Mouse (Mus musculus): ENCODE data around the gene Trib3.

Gene Trib3

GRCm38 (mm10) chr2:152346776-152347465 is 3.1 kb upstream of the Trib3 start:
- no peak for DNase-seq (ENCODE audit: low read depth, low spot score)

DNA sequence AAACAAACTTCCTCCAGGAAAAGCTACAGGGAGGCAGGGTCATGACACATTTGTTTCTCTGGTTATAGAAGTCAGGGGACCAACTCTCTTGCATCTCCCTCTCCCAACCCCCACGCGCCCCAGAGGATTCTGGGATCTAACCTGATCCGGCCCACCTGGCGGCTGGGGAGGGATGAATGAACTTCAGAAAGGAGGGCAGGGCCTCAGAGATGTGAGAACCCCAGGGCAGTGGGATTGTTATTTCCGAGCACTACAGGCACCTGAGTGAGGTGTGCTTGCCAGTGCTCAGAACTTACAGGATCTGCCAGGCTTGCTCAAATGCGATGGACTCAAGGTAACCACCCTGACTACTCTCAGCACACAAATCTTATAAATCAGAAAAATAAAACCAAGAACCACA is 1.6 kb upstream of the Trib3 start:
- no peak for DNase-seq (ENCODE audit: low read depth, low spot score)

DNA sequence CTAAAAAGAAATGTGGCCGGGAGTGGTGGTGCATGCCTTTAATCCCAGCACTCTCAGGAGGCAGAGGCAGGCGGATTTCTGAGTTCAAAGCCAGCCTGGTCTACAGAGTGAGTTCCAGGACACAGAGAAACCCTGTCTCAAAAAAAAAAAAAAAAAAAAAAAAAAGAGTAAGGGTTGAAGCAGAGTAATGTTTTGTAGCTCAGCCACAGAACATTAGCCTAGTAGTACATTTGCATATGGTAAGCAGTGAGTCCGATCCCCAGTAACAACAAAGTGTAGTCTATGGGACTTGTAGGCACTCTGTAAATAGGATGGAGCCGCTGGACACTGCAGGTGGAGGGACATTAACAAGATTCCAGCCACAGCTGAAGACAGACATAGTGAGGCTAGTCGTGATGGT is 1.1 kb upstream of the Trib3 start:
- DNase-seq (ENCODE audit: low read depth, low spot score): no peak

- peak; percentile 49 for DNase-seq (ENCODE audit: low read depth, low spot score)
Measured at GRCm38 (mm10) chr2:152344361-152344760, 529 bp upstream of the Trib3 start.

DNA sequence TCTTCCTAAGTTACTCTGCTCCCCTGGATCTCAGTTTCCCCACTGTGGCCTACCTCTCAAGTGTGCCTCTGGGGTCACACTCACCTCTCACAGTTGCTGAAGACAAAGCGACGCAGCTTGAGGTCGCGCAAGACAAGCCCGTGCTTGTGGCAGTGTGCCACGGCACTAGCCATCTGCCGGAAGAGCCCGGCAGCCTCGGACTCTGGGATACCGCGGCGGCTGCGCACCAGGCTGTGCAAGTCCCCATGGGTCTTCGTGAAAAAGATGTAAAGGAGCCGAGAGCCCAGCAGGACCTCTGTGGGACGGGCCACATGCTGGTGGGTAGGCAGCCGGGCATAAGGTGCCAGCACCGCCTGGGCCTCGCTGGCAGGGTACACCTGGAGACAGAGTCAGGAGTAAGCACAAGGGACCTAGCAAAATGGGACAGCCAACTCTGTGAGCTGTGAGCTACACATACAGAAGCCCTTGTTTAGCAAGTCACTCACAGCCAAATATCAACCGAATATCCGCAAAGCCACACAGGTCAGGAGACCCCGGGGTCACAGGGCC is 4.1 kb downstream of the Trib3 start:
- DNase-seq (ENCODE audit: low read depth, low spot score): no peak

GRCm38 (mm10) chr2:152338319-152338718 is 5.5 kb downstream of the Trib3 start:
- no peak for DNase-seq (ENCODE audit: low read depth, low spot score)

- no peak for DNase-seq (ENCODE audit: low read depth, low spot score)
Measured at GRCm38 (mm10) chr2:152337591-152338212, 6.1 kb downstream of the Trib3 start.

- peak; percentile 60 for DNase-seq (ENCODE audit: low read depth, low spot score)
Measured at GRCm38 (mm10) chr2:152336856-152337255, 7.0 kb downstream of the Trib3 start.

DNA sequence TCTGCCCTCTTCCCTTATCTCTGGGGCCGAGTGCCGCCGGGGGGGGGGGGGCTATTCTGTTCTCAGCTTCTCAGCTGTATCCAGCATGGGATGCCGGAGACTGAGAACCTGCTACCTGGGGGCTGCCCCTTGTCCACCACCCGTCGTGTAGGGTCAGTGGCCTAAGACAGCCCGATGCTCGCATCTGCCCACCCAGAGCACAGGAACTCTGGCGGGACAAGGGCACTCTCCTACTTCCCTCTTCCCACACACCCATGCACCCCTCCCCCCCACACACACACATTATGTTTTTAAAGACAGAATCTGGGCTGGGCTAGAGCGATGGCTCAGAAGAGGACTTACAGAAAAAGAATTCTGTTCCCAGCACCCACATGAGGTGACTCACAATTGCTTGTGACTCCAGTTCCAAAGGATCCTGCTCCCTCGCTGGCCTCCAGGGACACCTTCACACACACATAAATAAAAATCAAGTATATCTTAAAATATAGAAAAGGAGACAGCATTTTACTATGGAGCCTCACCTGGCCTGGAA is 8.5 kb downstream of the Trib3 start:
- DNase-seq (ENCODE audit: low read depth, low spot score): peak; percentile 64

GRCm38 (mm10) chr2:152333345-152334006 is 10.4 kb downstream of the Trib3 start:
- no peak for DNase-seq (ENCODE audit: low read depth, low spot score)

- DNase-seq (ENCODE audit: low read depth, low spot score): peak; percentile 95
Measured at GRCm38 (mm10) chr2:152332101-152332825, 11.6 kb downstream of the Trib3 start, which contains the start of gene Rbck1. Gene Rbck1, minus strand, starts transcription at chr2:152332653.

DNA sequence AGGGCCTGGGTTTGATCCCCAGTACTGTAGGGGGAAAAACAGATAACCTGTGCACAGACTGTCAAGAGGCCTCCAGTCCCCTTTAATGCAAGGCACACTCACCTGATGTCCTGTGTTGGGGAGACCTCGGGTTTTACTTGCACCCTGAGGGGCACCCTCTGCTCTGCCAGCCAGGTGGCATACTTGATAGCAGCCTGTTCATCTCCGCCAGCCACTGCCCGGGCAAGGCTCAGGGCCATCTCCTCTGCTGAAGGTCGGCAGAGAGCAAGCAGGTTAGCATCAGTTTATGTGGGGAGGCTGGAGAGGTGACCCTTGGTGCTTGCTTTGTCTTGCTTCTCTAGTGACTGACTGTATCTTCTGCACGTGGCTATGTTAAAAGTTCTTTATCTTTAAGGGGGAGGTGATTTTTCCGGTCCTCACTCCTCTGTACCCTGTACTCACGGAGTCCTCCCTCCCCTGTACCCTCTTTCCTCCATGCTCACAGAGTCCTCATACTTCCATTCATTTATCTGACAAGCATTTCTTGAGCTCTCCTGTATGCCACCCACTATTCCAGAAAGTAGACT is 12.9 kb downstream of the Trib3 start:
- no peak for DNase-seq (ENCODE audit: low read depth, low spot score)

DNA sequence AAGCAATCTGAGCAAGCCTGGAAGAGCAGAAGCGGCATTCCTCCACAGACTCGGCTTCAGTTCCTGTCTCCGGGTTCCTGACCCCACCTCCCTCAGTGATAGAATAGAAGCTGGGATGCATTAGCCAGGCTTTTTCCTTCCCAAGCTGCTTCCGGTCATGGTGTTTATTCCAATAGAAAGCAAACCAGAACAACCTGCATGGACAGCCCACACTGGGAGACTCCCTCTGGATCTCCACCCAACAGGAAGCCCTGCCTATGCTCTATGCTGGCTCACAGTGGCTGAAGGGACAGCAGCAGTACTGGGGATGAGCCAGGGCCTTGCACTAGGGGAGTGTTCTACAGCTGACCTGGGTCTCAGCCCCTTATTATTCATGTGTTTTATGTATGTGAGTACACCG is 15.9 kb downstream of the Trib3 start:
- no peak for DNase-seq (ENCODE audit: low read depth, low spot score)

DNA sequence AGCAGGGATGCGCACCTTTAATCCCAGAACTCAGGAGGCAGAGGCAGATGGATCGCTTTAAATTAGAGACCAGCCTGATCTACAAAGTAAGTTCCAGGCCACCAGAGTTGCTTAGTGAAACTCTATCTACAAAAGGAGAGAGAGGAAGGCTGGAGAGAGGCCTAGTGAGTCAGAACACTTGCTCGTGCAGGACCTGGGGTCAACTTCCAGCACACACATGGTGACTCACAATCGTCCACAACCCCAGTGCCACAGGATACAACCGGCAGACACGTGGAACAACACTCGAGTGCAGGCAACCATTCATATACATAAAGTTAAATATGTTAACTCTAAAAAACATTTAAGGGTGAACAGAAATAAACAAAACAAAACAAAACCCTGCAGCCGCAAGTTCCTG is 17.2 kb downstream of the Trib3 start:
- DNase-seq (ENCODE audit: low read depth, low spot score): peak; percentile 94

GRCm38 (mm10) chr2:152326157-152326556 is 17.7 kb downstream of the Trib3 start:
- no peak for DNase-seq (ENCODE audit: low read depth, low spot score)

DNA sequence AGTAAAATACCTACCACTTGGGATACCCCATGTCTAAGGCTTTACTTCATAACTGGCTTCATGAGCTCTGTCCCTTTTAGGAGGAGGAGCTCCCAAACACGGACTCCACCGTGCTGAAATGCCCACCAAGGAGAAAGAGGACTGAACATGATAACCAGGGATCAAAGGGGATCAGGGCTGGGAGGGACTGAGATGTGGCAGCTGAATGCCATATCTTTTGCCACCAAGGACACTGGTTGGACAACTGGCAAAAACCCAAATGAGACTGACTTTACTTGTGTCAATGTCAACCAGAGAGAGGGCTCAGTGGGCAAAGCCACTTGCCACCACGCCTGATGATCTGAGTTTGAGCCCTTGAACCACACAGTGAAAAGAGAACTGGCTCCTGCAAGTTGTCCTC is 19.0 kb downstream of the Trib3 start:
- no peak for DNase-seq (ENCODE audit: low read depth, low spot score)

DNA sequence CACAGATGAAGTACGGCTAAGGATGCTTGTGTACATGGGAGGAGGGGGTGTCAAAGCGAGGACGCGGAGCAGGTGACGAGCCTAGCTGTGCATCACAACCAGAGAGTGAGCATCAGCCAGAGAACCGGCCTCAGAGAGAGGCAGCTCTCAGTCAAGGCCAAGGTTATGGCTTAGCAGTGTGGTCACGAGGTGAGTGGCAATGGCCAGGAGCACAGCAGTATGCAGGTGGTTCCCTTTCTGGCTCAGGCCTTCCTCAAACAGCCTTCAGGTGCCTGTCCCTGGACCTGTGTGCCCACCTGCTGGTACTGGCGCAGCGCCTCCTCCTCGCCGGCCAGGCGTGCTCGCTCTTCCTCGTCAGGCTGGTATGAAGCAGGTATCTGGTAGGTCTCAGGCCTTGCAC is 19.9 kb downstream of the Trib3 start:
- no peak for DNase-seq (ENCODE audit: low read depth, low spot score)

GRCm38 (mm10) chr2:152322198-152322597 is 21.6 kb downstream of the Trib3 start:
- no peak for DNase-seq (ENCODE audit: low read depth, low spot score)

DNA sequence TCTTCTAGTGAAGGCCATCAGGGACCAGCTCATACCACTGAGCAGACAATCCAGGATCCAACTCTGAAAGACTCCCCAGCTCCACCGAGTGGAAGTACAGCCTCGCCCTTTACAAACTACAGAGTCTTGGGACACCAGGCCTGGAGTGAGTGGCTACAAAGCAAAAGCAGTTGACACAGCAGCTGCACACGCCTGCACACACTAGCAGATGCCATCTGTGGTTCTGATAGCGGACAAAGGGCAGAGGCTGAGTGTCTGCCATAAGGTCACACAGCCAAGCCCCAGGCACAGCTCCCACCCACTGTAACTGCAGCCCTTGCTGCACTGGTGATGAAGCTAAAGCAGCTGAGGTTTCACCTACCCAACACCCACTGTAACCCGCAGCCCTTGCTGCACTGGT is 22.3 kb downstream of the Trib3 start:
- DNase-seq (ENCODE audit: low read depth, low spot score): no peak

DNA sequence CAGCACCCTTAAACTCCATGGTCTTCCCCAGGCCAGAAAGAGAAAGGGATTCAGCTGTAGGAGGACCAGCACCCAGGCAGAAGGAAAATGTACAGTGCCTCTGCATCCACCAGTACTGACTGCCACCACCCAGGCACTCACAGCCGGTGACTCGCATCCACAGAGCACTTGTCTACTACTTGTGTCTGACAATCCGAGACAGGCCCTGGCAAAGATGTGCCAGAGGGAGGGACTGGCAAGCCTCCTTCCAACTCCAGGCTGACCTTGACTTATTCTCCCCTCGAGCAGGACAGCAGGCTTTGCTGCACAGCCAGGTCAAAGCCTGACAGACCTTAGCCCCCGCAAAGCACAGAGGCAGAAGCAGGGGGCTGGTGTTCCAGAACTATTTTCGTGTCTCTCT is 26.8 kb downstream of the Trib3 start:
- no peak for DNase-seq (ENCODE audit: low read depth, low spot score)

- no peak for DNase-seq (ENCODE audit: low read depth, low spot score)
Measured at GRCm38 (mm10) chr2:152313926-152314325, 29.9 kb downstream of the Trib3 start.
